Mouse (Mus musculus): ENCODE results near the gene Spsb2. TPM values are rescaled to one million over a fixed set of nuclear protein-coding genes. Genes with fewer than 3 reads are reported as not detected.

Spsb2 gene
- 10 to 100 TPM; 11.7 to 15.2 TPM for total RNA-seq (2021)
- long read RNA-seq, experiment 1, transcript Spsb2-202 (3 exons, 1,219 nt), result major isoform, 8 of 21 reads
- long read RNA-seq, experiment 1, partial matches to known transcripts, result 2 of 21 reads
- long read RNA-seq, experiment 1, other reads (novel, unspliced or antisense), result 7 of 21 reads
- long read RNA-seq, experiment 2, partial matches to known transcripts, result 1 of 2 reads
- long read RNA-seq, experiment 2, other reads (novel, unspliced or antisense), result 0 of 2 reads

DNA sequence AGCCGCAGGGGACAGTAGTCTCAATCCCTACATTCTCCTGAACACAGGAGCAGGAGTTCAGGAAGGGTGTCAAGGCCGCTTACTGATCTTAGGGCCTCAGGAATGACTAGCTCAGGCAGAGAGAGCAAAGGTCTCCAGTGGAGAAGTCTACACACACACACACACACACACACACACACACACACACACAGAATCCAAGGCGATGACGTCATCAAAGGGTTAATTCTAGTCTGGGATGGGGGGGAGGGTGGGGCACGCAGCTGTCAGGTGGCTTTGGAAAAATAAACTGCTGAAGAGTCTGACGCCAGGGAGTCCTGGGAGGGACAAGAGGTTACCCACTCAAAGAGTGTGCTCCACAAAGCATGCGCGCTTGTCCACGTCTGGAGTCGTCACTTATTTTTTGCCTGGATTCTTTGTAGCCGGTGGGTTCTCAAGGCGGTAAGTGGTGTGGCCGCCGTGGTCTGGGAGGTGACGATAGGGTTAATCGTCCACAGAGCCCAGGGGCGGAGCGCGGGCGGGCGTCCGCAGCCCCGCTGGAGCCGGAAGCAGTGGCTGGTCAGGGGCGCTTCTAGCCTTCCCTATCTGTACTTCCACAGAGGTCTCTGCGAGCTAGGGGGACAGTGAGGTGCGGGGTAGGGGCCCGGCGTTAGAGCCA lies at the start of gene Spsb2:
Gene Spsb2, plus strand, starts transcription at position 304 of the 655 bp plus-strand sequence.
- peak; percentile 87 for DNase-seq

- DNase-seq, result no peak
Measured at GRCm38 (mm10) chr6:124758849-124759232, 49.6 kb upstream of the Spsb2 start.

DNA sequence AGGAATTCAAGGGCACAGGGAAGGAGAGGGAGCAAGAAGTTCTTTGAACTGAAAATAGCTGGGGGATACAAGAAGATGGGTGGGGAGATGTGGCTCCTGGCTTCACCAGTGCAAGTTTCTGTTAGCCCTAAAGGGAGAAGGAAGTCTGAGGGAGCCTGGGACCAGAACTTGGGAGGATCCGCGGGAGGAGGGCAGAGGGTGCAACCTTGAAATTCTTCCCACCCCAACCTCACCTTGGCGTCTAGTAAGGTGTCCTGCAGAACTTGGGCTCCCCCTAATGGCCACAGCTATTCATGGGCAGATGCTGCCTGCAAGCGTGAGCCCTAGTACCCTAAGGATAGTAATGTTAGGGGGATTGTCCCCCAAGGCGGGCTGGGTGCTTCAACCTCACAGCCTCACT lies 49.2 kb upstream of the Spsb2 start:
- peak; percentile 92 for DNase-seq

DNA sequence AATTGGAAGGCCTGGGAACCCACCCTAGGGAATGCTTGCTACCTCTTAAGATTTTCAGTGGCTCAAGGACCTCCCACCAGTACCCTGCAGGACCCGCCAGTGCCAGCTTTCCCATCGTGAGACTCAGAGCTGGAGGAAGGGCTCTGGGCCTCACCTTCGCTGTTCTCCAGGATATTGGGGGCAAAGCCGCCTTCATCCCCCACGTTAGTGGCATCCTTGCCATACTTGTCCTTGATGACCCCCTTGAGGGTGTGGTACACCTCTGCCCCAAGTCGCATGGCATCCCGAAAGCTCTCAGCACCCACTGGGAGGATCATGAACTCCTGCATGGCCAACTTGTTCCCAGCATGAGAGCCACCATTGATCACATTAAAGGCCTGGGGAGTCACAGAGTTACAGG lies 42.5 kb upstream of the Spsb2 start:
- DNase-seq, result no peak

DNA sequence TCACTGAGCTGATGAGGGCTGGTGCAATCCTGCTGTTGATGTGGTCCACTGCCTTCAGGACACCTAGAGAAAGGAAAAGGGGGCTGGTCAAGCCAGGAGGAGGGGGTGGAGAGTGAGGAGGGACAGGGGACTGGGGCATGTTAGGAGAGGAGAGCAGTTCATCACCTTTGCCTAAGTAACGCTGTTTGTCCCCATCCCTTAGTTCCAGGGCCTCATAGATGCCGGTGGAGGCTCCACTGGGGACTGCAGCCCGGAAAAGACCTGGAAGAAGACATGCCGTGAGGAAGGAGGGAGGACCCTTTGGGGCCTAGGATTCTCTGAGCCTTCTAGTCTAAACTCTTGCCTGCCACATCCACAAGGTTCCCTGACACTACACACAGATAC lies 40.9 kb upstream of the Spsb2 start:
- DNase-seq, result no peak

DNA sequence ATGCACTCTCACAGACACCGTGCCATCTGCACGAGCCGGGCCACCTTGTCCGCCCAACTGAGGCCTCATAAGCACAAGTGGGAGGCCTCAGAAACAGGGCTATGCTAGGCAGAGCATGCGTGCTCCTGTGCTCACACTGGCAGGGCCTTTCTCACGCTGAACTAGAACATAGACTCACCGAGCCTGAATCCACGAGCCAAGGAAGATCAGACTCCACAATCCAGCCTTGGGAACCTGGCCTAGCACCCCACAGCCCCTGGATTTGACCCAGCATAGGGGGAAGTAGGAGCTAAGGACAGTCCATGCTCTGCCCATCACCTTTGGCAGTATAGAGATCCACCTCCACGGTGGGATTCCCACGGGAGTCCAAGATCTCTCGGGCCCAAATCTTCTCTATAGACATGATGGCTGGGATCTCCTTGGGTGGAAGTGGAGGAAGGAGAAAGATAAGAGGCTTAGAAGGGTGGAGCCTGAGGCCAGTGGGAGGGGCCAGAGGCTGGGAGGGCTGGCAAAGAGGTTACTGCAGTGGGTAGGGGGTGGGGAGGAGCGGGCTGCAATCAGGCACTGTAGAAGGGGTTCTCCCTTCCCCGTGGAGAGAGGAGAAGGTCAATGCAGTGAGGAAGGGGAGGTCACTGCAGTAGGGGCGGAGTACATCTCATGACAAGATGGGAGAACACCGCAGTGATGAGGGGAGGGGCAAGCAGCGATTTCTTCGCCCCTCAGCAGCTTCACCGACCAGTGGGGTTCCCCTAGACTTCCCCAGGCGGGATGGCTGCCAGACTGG lies 40.3 kb upstream of the Spsb2 start:
- DNase-seq, result no peak

DNA sequence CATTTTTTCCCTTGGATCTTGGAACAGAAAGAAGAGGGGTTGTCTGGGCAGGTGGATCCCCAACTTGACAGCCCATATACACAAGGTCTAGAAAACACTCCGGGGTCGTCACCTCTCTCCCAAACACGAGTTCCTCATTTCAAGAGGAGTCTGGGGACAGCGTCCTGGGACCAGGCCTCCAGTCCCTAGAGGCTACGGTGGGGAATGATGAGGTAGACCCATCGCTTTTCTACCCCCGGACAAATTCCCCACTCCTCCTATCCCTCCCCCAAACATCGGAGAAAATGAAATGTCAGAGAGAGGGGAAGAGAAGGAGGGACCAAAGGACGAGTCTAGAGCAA lies 39.8 kb upstream of the Spsb2 start:
- no peak for DNase-seq

DNA sequence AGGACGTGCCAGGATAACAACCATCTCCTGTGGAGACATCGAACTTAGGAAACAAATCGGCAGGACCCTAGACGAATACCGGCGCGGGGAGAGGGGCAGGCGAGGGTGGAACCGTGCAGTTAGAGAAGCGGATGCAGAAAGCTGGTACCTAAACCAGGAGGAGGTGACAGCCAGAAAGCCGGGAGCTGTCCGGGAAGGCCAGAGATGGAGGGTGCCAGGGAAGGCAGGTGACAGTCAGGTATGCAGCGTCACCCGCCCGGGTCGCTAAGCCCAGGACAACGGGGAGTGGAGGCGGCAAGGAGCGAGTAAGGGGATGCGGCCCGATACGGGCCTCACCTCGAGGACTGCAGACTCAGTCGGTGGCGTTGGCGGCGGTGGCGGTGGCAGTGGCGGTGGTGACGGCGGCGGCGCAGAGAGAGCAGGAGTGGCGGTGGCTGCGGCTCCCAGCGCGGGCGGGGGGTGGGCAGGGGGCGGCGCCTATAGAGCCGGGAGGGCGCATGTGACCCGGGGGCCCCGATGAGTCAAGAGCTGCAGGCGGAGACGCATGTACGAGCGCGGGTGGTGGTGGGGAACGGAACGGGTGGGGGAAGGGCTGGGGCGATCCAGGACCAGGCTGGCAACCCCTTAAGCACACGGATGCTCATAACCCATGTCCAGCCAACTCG lies 39.2 kb upstream of the Spsb2 start, which contains the start of gene Eno2:
Gene Eno2, minus strand, starts transcription at position 573 of the 665 bp plus-strand sequence.
- peak; percentile 72 for DNase-seq

- no peak for DNase-seq
Measured at GRCm38 (mm10) chr6:124770013-124770412, 38.4 kb upstream of the Spsb2 start.

GRCm38 (mm10) chr6:124770511-124770910 lies 38.0 kb upstream of the Spsb2 start:
- DNase-seq, result no peak

GRCm38 (mm10) chr6:124779222-124779983 lies 29.1 kb upstream of the Spsb2 start, which contains the start of gene Lrrc23:
TSS of gene Lrrc23 (minus strand) at chr6:124779727.
- DNase-seq, result peak; percentile 38

DNA sequence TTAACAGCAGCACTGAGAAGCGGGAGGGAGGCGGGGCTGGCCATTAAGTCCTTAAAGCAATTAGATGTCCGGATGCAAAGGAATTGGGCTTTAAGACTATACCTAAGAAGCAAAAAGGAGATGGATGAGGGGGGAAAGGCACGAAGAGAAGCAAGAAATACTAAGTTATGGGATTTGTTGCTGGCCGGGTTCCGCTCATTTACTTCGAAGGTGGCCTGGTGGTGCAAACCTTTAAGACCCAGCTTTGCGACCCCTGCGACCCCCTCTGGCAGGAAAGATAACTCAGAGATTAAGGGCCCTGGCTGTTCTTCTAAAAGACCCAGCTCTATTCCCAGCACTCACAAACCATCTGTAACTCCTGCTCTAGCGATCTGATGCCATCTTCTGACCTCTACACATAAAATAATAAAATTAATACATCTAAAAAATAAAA lies 28.5 kb upstream of the Spsb2 start:
- DNase-seq, result no peak

GRCm38 (mm10) chr6:124780917-124781316 lies 27.5 kb upstream of the Spsb2 start:
- no peak for DNase-seq

- no peak for DNase-seq
Measured at GRCm38 (mm10) chr6:124782436-124782835, 26.0 kb upstream of the Spsb2 start.

- DNase-seq, result no peak
Measured at GRCm38 (mm10) chr6:124786756-124787420, 21.6 kb upstream of the Spsb2 start.

GRCm38 (mm10) chr6:124787722-124788121 lies 20.7 kb upstream of the Spsb2 start:
- DNase-seq, result no peak

GRCm38 (mm10) chr6:124789519-124789918 lies 18.9 kb upstream of the Spsb2 start:
- DNase-seq, result no peak

- no peak for DNase-seq
Measured at GRCm38 (mm10) chr6:124790121-124790520, 18.3 kb upstream of the Spsb2 start.

DNA sequence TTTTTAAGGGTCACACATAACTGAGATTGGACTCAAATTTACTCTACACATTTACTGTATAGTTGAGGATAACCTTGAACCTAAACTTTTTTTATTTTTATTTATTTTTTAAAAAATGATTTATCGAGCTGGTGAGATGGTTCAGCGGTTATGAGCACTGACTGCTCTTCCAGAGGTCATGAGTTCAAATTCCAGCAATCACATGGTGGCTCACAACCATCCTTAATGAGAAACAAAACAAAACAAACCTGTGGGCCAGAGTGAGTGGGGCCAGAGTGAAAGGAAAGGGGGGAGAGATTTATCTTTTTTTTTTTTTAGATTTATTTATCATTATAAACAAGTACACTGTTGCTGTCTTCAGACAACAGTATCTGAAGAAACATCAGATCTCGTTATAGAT lies 16.6 kb upstream of the Spsb2 start:
- no peak for DNase-seq

DNA sequence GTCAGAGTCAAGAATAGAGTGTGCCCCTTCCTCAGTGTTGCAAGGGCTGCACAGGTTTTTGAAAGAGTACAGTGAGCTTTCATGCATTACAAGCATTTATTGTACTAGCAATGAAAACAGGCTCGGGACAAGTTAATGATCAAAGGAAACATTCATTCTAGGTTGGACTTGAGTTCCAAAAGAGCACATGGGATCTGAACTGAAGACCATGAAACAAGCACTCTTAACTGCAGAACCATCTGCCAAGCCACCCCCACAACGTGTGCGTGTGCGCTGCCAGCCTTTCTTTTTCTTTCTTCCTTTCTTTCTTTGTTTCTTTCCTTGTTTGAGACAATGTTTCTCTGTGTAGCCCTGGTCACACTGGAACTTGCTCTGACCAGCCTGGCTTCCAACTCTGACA lies 12.7 kb upstream of the Spsb2 start:
- no peak for DNase-seq

- DNase-seq, result no peak
Measured at GRCm38 (mm10) chr6:124796200-124796599, 12.3 kb upstream of the Spsb2 start.
